Mouse (Mus musculus) skeletal muscle tissue, adult 2 months (tissue): Measurements from ENCODE around the gene Camta1.

Experiments used
- DNase-seq: peaks from one replicate; pipeline ENCODE4 v3.0.0-alpha.2; 2012; ENCODE audit warnings: low read depth, low spot score

The Camta1 gene

GRCm38 (mm10) chr4:151215179-151215578 is 646.5 kb downstream of the Camta1 start:
- no peak for DNase-seq

GRCm38 (mm10) chr4:151213475-151213874 is 648.2 kb downstream of the Camta1 start:
- DNase-seq = no peak

- no peak for DNase-seq
Measured at GRCm38 (mm10) chr4:151211992-151212391, 649.7 kb downstream of the Camta1 start.

- no peak for DNase-seq
Measured at GRCm38 (mm10) chr4:151207566-151207965, 654.1 kb downstream of the Camta1 start.

- DNase-seq = no peak
Measured at GRCm38 (mm10) chr4:151202891-151203290, 658.8 kb downstream of the Camta1 start.

- no peak for DNase-seq
Measured at GRCm38 (mm10) chr4:151200316-151200715, 661.4 kb downstream of the Camta1 start.

- DNase-seq = no peak
Measured at GRCm38 (mm10) chr4:151195126-151195525, 666.5 kb downstream of the Camta1 start.

- DNase-seq = no peak
Measured at GRCm38 (mm10) chr4:151194715-151195097, 667.0 kb downstream of the Camta1 start.

GRCm38 (mm10) chr4:151194030-151194714 is 667.5 kb downstream of the Camta1 start:
- no peak for DNase-seq

- DNase-seq = no peak
Measured at GRCm38 (mm10) chr4:151186447-151186846, 675.2 kb downstream of the Camta1 start.

GRCm38 (mm10) chr4:151185750-151186149 is 675.9 kb downstream of the Camta1 start:
- DNase-seq = no peak

GRCm38 (mm10) chr4:151180394-151180902 is 681.2 kb downstream of the Camta1 start:
- DNase-seq = no peak

GRCm38 (mm10) chr4:151179639-151180038 is 682.0 kb downstream of the Camta1 start:
- no peak for DNase-seq

- no peak for DNase-seq
Measured at GRCm38 (mm10) chr4:151178970-151179378, 682.7 kb downstream of the Camta1 start.

- no peak for DNase-seq
Measured at GRCm38 (mm10) chr4:151172526-151172925, 689.1 kb downstream of the Camta1 start.

- DNase-seq = no peak
Measured at GRCm38 (mm10) chr4:151171117-151171516, 690.6 kb downstream of the Camta1 start.

- no peak for DNase-seq
Measured at GRCm38 (mm10) chr4:151170658-151171057, 691.0 kb downstream of the Camta1 start.

GRCm38 (mm10) chr4:151166969-151167368 is 694.7 kb downstream of the Camta1 start:
- no peak for DNase-seq

GRCm38 (mm10) chr4:151165539-151165938 is 696.1 kb downstream of the Camta1 start:
- DNase-seq = peak; percentile 92

- DNase-seq = no peak
Measured at GRCm38 (mm10) chr4:151164309-151164708, 697.4 kb downstream of the Camta1 start.

GRCm38 (mm10) chr4:151161869-151162268 is 699.8 kb downstream of the Camta1 start:
- DNase-seq = no peak

- no peak for DNase-seq
Measured at GRCm38 (mm10) chr4:151160932-151161331, 700.7 kb downstream of the Camta1 start.

GRCm38 (mm10) chr4:151160476-151160875 is 701.2 kb downstream of the Camta1 start:
- DNase-seq = no peak

GRCm38 (mm10) chr4:151158250-151158649 is 703.4 kb downstream of the Camta1 start:
- DNase-seq = no peak
